Mouse (Mus musculus) adrenal gland, adult 18-20 months (tissue): ENCODE measurements at regions not wholly inside any gene's neighbourhood (a gene's known extent, or its start where the extent isn't known, plus 50 kb on each side); places are given as distances from the start of the nearest gene placed in this dataset.

Experiments used
- DNase-seq, 2 experiments: peaks; one replicate each; pipeline ENCODE4 v3.0.0; 2021 to 2022; ENCODE audit warnings: low spot score in 2 of 2

DNA sequence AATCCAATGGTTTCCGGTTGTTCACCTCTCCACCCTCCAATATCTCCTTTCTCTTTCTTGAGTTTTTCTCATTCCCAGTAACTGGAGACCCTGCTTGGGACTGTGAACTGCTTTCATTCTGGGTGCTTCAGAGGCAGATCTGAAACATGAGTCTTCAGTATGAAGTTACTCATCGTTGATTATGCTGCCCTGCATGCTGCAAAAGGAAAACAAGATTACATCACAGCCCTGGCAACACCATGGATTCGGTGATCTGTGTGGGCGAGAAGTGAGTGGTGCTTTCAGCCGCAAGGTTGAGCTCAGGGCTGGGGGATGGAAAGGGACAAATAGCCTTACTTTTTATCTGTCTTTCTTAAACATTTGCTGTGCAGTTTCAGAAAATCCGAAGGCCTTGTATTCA, 164.8 kb upstream of the Dpt start:
- peak in 1 of 2 experiments; percentile 34 for DNase-seq

DNA sequence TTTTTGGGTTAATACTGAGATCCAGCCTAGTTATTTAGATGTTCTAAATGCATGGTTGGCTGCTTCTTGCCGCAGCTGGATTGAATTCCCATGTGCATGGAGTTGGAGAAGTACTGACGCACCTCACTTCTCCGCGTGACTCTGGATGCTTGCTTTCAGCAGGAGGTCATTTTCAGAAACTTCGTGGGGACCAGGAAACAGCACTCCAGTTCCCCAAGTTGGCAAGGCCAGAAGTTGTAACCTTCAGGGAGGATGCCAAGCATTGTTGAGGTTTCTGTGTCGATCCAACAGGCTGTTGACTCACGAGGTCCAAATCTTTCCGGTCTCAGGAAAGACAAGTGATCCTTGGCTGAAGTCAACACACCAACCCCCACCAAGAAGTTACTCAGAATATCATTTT, 167.6 kb upstream of the Dpt start:
- DNase-seq = no peak

DNA sequence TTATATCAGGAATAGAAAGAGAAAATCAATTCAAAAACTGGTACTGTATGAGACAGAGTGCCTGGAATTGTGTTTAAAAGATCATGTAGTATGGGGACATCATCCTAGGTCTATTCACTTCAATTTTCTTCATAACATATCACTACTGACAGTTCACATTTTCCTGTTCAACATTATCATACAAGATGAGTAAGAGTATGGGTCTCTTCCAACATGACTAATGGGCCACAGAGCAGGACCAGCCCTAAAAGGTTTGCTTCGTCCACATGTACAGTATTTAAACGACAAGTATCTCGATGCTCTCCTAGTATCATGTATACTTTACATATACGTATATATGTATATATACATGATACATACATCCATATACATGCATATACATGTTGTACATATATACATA, 164.8 kb upstream of the Atp1b1 start:
- no peak for DNase-seq

DNA sequence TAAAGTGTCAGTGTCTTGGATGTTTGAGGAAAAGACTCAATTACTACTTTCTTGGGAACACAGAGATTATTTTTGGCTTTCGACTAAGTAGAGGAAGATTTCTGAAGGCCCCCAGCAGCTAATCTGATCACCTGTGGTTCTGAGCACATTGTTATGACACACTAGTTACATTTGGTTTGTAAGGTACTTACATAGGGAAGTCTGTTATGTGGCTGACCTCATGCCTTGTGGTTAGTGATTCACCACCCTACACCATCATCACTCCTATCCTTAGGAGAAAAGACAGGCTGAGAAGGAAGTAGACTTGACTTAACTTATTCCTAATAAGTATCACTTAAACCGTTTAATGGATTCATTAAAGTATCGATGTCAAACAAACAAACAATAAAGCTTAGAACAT, 164.3 kb upstream of the Atp1b1 start:
- no peak for DNase-seq

DNA sequence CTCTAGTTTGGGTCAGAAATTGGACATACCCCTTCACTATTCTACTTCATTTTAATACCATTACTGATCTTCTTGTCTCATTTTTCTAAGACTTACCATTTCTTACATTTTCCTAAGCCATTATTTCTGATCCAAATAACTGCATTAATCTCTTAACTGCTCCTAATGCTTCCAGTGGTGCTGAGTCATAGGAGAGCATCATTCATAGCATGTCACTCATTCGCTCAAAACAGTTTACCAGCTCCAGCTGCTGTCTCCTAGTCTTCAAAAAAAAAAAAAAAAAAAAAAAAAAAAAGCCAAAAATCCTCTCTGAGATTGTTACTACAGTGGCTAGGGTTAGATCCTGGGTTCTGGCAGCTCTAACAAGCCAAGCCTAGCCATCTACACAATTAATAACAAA, 162.0 kb upstream of the Atp1b1 start:
- no peak for DNase-seq

DNA sequence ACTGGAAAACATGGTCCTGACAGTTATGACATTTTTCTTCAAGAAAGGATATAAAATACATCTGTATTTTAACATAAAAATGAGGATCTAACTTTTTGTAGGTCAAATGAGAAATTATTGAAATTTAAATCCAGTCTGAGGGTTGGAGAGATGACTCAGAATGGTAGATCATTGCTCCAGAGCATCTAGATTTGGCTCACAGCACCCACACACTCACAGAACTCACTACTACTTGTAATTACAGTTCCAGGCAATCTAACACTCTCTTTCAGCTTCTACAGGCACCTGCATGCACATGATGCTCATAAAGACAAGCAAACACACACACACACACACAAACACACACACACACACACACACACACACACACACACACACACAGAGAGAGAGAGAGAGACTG, 159.7 kb upstream of the Atp1b1 start:
- DNase-seq = no peak

DNA sequence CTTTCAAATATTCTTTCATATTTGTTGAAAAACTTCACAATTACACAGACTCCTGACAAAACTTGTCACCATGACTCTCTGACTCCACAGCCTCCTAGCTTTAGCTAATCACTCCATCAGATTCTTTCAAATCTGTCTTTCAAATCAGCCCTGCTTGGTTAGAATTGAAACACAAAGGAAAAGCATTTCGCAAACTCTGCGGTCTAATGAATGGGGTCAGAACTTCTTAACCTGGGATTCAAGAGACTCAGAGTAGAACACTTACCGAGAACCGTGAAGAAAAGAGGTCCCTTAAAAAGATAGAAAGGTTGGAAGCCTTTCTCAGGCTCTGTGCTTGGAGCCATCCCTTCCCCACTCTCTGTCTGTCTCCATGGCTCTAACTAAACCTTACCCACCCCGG, 148.9 kb upstream of the Atp1b1 start:
- no peak for DNase-seq

DNA sequence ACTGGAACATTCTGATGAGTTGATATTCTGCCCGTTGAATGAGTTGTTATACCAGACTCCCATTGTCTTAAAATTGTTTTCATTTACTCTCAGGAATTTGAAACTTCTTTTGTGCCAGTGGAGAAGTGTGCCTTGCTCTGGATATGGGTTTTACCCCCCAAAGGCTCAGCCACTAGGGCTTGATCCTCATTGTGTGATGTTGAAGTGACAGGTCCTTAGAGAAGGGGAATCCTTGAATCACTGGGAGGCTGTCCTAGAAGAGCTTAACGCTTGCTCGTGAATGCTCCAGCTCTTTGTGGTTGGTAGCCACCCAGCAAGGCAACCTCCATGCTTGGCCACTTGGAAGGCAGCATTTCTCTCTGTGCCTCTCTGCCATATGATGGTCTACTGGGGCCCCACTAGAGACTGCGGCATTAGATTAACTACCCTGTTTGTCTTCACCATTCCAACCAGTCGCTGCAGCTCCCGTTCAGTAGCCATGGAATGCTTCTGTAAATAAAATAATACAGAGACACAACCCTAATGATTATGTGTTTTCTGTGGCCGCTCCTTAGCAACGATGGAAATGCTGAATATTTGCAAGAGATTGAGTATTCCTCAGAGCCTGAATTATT, 148.1 kb upstream of the Atp1b1 start:
- no peak for DNase-seq

DNA sequence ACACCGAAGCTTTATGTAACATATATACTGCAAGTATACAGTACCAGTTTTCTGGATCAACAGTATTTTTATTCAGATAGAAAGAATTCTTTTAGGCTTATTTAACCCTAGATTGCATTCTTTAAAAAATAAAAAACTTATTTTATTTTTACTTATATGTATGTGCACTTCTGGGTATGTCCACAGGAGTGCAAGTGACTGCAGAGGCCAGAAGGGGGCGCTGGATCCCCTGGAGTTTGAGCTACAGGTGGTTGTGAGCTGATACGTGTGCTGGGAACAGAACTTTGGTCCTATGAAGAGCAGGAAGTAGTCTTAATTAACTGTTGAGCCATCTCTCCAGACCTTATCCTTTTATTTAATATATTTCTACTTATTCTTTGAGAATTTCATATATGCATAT, 145.3 kb upstream of the Atp1b1 start:
- no peak for DNase-seq

DNA sequence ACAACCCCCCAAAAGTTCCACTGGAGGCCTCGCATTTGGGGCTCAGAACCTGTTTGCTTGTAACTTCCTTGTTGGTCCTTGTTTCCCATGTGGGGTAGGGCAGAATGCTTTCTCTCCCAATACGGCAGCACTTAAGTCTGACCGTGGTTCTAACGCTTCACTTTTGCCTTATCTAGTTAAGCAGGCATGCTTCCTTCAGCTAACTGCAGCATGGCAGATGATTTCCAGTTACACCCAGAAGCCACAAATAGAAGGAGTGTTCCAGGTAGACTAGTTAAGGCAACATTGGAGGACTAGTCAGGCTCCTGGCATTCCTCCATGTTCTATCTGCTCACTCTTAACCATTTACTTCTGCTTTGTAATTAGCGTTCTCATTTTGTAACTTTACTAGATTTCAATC, 144.4 kb upstream of the Atp1b1 start:
- DNase-seq = no peak

DNA sequence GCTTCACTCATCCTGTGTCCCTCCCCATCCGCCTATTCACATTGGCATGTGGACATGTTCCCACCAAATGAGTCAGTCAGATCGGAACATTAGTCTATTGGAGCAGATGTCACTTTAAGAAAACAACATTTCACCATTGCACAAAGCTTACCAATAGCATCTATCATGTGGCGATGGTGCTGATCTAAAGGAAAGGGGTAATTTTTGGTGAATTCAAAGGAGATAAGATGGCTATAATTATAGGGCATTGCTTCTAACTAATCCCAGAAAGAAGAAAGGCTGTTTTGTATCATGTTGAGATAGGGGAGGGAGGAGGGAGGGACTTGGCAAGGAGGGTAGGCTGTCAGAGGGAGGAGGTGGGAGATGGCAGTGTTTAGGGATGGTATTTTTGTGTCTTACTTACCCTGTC, 132.1 kb upstream of the Atp1b1 start:
- DNase-seq = no peak

DNA sequence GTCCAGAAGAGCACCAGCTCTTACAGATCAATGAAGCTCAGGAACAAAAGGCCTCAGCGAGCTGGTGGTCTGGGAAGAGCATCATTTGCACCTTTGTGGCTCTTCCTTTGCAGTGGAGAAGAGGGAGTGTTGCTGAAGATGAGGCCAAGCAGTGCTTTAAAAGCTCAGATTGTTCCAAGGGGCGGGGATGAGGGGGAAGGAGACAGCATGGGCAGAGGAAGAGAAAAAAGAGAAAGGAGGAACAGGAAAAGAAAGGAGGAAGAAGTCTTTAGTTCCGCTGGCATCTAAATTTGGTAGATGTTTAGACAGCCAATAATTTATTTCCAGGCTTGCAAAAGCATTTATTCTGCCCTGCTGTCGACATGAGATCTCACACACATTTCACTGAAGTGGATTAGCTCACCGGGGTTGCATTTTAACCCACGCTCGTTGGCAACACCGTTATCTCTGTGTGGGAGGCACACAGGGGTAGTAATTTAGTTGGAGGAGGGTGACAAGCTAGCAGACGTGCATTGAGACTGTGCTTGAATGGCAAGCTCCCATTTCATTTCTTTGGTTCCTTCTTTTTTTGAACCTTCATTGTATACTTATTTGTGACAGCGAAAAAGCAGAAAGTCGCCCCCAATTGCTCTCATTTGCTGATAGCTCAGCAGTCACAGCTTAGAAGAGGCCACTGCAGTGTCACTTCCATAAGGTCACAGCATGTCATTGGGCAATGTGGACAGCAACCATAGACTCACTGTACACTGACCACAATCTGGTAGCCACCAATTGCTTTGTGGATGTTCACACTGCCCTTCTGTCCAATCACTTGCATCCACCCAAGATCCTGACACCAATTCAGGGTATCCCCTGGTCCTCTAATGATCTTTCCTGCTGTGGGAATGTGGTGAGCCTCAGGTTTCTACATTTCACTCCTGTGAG, 128.2 kb upstream of the Atp1b1 start:
- no peak for DNase-seq

DNA sequence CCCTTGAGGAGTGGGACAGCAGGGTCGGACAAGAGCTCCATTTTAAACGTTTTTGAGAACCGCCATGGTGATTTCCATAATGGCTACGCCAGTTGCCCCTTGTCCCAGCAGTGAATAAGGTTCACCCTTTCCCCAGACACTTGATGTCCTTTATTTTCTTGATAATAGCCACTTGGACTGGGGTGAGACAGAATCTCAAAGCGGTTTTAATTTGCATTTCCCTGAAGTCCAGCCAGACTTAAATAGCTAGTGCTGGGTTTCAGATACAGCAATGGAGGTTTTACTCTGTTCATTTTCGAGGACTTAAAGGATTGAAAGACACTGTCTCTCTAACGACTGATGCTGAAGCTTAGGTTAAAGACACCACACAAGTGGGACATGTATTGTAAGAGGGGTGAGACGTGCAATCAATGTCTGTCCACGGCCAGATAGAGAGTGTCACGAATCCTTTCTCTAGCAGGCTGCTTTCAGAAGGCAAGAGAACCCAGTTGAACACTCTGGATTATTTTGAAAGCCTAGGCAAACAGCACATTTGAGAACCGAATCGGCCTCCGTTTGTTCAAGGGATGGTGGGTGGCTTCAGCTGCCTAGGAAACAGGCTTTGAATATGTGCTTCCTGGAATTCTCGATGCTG, 118.8 kb upstream of the Atp1b1 start:
- DNase-seq = no peak

DNA sequence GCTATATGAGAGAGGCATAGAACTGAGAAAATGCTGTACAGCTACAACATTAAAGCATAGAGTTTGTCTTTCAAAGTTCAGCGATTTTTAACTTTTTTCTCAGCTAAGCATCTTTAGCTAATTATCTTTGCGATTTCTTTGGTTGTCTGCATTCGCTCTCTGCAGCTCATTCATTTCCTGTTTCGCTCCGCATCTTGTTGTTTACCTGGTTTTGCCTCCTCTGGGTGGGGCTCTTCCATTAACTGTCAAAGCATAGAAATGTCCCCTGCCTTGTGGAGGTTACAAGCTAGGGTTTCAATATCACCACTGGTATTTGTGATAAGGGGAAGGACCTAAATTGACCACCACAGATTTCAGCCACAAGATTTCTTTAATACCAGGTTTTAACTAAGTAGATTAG, 115.5 kb upstream of the Atp1b1 start:
- DNase-seq = no peak

DNA sequence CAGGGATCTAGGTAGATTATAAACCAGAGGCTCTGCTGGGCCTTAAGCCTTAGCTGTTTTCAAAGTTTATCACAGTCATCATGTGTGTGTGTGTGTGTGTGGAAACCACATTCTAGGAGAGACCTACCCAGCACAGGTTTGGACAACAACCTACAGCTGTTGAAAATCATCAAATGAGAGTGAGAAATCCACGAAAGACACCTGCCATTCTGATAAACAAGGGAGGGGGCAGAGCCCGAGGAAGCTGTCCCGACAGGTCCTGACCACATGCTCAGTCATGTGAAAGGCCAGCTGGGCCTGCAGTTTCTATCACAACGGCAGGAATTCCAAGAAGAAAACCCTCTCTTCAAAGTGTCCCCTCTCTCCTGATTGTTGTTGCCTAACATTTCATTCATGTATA, 114.0 kb upstream of the Atp1b1 start:
- no peak for DNase-seq

DNA sequence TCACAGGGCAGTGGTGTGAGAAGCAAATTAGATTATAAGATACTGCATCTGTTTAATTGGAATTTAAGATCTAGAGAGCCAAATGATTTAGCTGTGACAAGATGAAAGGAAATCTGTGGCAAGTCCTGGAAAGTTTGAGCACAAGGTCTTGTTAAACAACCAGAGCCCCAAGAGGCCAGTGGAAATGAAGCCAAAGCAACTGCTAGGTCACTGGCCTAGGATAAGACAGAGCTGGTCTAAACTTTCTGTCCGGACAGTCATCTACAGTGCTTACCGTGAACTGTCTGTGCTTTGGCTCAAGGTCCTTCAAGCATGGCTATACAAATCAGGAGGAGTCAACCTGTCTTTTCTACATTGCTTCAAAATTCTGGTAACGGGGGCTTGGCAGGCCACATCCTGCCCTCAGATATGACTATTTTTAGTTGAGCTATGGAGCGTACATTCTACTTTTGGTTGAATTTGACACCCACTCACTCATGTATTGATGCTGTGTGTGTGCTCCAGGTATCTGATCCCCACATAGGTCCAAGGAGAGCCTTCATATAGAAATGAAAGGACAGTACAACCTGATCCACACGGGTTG, 113.4 kb upstream of the Atp1b1 start:
- DNase-seq = no peak

DNA sequence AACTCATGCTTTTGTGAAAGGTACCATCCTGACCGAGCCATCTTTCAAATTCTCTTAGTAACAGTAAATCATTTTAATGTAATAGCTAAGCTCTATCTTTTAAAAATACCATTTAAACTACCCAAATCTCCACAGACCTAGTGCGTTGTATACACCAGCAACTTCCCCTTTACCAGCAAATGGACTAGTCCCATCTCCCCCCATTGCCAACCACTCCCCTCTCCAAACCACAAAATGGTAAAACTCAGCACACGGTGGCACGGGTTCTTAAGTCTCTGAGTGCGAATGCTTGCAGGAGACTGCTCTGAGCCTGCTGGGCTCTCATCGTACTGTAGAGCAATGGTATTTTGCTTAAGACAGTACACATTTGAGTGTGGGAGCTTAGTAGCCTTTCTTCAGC, 106.7 kb upstream of the Atp1b1 start:
- DNase-seq = no peak

DNA sequence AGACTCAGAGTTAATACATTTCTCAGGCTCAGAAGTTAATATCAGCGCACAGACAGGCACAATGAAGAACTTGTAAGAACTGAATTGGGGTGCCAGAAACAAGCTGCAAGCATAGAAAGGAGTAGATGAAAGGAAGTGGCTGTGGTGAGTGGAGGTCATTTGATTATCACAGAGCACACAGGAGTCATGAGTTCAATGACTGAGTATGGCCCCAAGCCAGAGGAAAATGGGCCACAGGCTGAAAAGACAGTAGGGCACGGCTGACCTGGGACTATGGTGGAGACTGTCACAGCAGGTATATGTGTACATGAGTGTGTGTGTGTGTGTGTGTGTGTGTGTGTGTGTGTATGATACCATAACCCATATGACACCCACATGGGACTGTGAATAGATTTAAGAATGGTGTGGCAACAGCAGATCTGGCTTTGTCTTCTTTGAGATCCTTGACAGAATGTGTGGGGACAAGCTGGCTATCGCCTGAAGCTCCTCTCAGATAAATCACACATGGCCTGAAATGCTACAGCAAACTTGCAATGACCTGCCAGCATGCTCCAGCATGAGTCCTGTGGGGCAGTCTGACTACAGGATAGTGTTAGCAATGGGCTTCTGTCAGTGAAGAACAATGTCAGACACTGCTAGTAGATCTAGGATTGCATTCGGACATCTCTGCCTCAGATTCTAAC, 101.5 kb upstream of the Atp1b1 start:
- no peak for DNase-seq

DNA sequence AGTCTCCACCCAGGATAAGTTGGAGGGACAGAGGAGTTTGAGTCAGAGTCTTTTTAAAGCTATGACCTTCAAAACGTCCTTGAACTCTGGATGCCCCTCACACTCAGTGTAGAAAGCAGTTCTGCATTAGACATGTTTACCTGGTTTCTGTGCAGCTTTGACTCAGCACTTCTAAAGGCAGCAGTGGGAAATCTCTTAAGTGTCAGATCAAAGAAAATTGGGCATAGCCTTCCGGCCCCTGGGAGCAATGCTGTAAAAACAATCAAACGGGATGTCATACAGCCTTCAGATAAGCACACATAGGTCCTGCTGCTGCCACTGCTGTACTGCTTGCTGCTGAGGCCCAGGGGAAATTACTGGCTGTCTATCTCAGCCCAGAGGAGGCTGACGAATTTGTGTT, 94.5 kb upstream of the Atp1b1 start:
- no peak for DNase-seq

DNA sequence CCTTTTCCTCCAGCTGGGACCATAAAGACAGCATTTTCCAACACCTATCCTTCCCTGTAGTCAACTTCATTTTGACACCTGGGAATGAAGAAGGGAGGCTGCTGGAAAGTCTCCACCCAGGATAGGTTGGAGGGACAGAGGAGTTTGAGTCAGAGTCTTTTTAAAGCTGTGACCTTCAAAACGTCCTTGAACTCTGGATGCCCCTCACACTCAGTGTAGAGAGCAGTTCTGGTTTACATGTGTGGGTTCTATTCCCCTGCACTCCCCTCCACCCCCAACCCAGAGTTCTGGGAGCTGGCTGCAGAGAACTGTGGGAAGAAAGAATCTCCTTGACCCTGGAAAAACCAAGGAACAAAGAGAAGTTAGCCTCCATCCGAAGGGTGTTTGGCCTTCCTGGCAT, 92.9 kb upstream of the Atp1b1 start:
- DNase-seq = no peak

DNA sequence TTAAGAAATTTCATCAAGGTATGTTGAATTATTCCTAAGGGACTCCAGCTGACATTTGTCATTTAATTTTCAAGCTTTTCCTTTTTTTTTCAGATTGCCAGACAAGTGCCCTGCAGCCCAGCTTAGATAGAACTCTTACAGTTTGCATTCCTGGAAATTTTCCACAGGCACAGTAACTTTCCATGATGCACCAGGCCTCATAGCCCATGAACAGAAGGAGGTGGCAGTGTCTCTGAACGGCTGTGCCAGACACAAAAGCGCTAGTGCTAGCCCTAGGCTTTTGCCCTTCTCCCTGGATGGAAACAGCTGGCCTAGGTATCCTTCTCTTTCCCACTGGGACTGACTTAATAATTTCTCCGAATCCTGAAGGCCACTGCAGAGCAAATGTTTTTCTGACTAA, 92.4 kb upstream of the Atp1b1 start:
- peak in 1 of 2 experiments; percentile 39 for DNase-seq
